Mouse (Mus musculus) myocyte (in vitro differentiated cells): Measurements from ENCODE around the gene 4933402N03Rik.

ENCODE experiments used
- E2F4 ChIP-seq: IDR thresholded peaks from one replicate; pipeline ENCODE4 v1.6.1; 2011; ENCODE audit warnings: mild to moderate bottlenecking, control low read depth, moderate library complexity; ENCODE audit not compliant: insufficient read depth
- MAX ChIP-seq: IDR thresholded peaks from one replicate; pipeline ENCODE4 v1.6.1; 2011; ENCODE audit warnings: low read depth, mild to moderate bottlenecking, control low read depth
- MYOG ChIP-seq, 3 experiments: IDR thresholded peaks; one replicate each; pipeline ENCODE4 v1.6.1; 2011; ENCODE audit warnings: control low read depth in 2 of 3, low read depth in 2 of 3, mild to moderate bottlenecking in 2 of 3; ENCODE audit not compliant: insufficient read length in 2 of 3, control insufficient read depth in 1 of 3, insufficient read depth in 1 of 3
- POLR2A ChIP-seq: IDR thresholded peaks from one replicate; pipeline ENCODE4 v1.6.1; 2011; ENCODE audit warnings: low read depth, mild to moderate bottlenecking, control low read depth, moderate library complexity; ENCODE audit not compliant: insufficient read length
- TCF12 ChIP-seq: IDR thresholded peaks from one replicate; pipeline ENCODE4 v1.6.1; 2011; ENCODE audit warnings: mild to moderate bottlenecking, control low read depth; ENCODE audit not compliant: poor library complexity, insufficient read depth, severe bottlenecking
- USF1 ChIP-seq: IDR thresholded peaks from one replicate; pipeline ENCODE4 v1.6.1; 2011; ENCODE audit warnings: low read depth, mild to moderate bottlenecking, control low read depth, moderate library complexity

- TF ChIP-seq E2F4 (no peak), USF1 (no peak), POLR2A (no peak), MYOG (IDR thresholded peaks at IDR 0.05; ENCODE audit: control insufficient read depth in 1 of 3, insufficient read depth in 1 of 3, insufficient read length in 2 of 3, low read depth in 2 of 3) (no peak), TCF12 (no peak), MAX (no peak)
These were observed 31.7 kb downstream of the 4933402N03Rik start for GRCm38 (mm10) chr7:131114434-131114833.
